Mouse (Mus musculus) liver, embryonic 11.5 days (tissue): ENCODE measurements at regions not wholly inside any gene's neighbourhood (a gene's known extent, or its start where the extent isn't known, plus 50 kb on each side); places are given as distances from the start of the nearest gene placed in this dataset.

Source experiments
- ATAC-seq: fragments of 200-750 bp; cut with Nextera tagmentation; replicated peaks from 2 replicates; pipeline ENCODE4 v1.8.0; 2017; ENCODE audit warnings: moderate number of reproducible peaks, mild to moderate bottlenecking, moderate TSS enrichment, moderate library complexity; ENCODE audit not compliant: low FRiP score
- DNase-seq: peaks from one replicate; pipeline ENCODE4 v3.0.0-alpha.2; 2017; ENCODE audit warnings: low spot score
- H3K27ac ChIP-seq: fragments of 300-500 bp; sonication (generic); 2 replicates; pipeline ENCODE4 v1.5.1; 2014; ENCODE audit warnings: mild to moderate bottlenecking, low read depth, low read length, control low read depth
- H3K27me3 ChIP-seq: fragments of 300-500 bp; sonication (generic); replicated peaks from 2 replicates; pipeline ENCODE4 v1.6.1; 2014; ENCODE audit warnings: low read length, mixed read lengths; ENCODE audit not compliant: control insufficient read depth, insufficient read depth
- H3K36me3 ChIP-seq: fragments of 300-500 bp; sonication (generic); 2 replicates; pipeline ENCODE4 v1.6.1; 2014; ENCODE audit warnings: mild to moderate bottlenecking, low read length, moderate library complexity, mixed read lengths; ENCODE audit not compliant: control insufficient read depth, insufficient read depth
- H3K4me1 ChIP-seq: fragments of 300-500 bp; sonication (generic); replicated peaks from 2 replicates; pipeline ENCODE4 v1.6.1; 2014; ENCODE audit warnings: low read length, mixed read lengths; ENCODE audit not compliant: control insufficient read depth, insufficient read depth
- H3K4me2 ChIP-seq: fragments of 300-500 bp; sonication (generic); 2 replicates; pipeline ENCODE4 v1.6.1; 2014; ENCODE audit warnings: mild to moderate bottlenecking, control low read depth, moderate library complexity
- H3K4me3 ChIP-seq: fragments of 300-500 bp; sonication (generic); 2 replicates; pipeline ENCODE4 v1.5.1; 2014; ENCODE audit warnings: low read depth, low read length, control low read depth
- H3K9ac ChIP-seq: fragments of 300-500 bp; sonication (generic); 2 replicates; pipeline ENCODE4 v1.6.1; 2014; ENCODE audit warnings: low read depth, low read length, control low read depth
- H3K9me3 ChIP-seq: fragments of 300-500 bp; sonication (generic); 2 replicates; pipeline ENCODE4 v1.6.1; 2016; ENCODE audit warnings: low read length, inconsistent platforms, mixed read lengths; ENCODE audit not compliant: control insufficient read depth
- WGBS: fragments of 180-500 bp; shearing (Covaris S2); extraction: QIAGEN DNeasy Blood & Tissue Kit; methylation state at CpG from one replicate; pipeline ENCODE4 v1.1.7; 2014; 5-methylcytosine and 5-hydroxymethylcytosine counted together

- 67% methylated on average over 12 of the region's 12 CpGs for WGBS
- ATAC-seq (no peak), DNase-seq (no peak)
- H3K4me2 ChIP-seq, result no peak overlapping the region
- H3K27me3 ChIP-seq, result no peaks in the 10 kb centered on the region
- H3K27ac ChIP-seq, result no peak overlapping the region
- no peaks in the 10 kb centered on the region for H3K4me1 ChIP-seq
- no peaks in the 10 kb centered on the region for H3K36me3 ChIP-seq
- H3K4me3 ChIP-seq, result no peak overlapping the region
- no peak overlapping the region for H3K9ac ChIP-seq
- H3K9me3 ChIP-seq, result no peaks in the 10 kb centered on the region
Measured at GRCm38 (mm10) chr4:4556126-4556525, 237.0 kb downstream of the Impad1 start.

DNA sequence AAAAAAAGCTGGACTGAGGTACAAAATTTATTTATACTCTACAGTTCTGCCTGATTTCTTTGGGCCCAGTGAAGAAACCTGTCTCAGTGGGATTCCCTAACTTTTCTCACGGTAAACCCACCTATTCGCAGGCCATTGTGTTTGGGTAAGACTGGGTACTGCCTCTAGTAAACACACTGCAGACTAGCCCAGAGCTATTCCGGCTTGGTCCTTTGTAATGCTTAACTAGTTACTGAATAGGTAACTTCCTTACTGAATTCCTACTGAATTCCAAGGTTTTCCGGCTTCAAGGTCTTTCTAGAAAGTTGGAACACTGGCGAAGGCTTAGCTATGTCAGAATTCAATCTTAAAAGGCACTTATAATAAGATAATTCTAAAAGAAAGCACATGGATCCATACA is 242.9 kb downstream of the Impad1 start:
- no peak for ATAC-seq

GRCm38 (mm10) chr4:4549893-4550292 is 243.3 kb downstream of the Impad1 start:
- ATAC-seq, result no peak
- H3K9ac ChIP-seq, result no peak overlapping the region
- DNase-seq, result no peak
- no peak overlapping the region for H3K27ac ChIP-seq
- H3K4me2 ChIP-seq, result no peak overlapping the region
- no peaks in the 10 kb centered on the region for H3K36me3 ChIP-seq
- no peak overlapping the region for H3K4me3 ChIP-seq
- no peaks in the 10 kb centered on the region for H3K9me3 ChIP-seq
- 73% methylated on average over 4 of the region's 4 CpGs for WGBS
- H3K27me3 ChIP-seq, result no peaks in the 10 kb centered on the region
- H3K4me1 ChIP-seq, result no peaks in the 10 kb centered on the region

More for the DNA sequence above, 242.9 kb downstream of the Impad1 start:
- Histone ChIP-seq H3K4me2 (no peak overlapping the region), H3K27ac (no peak overlapping the region), H3K27me3 (no peaks in the 10 kb centered on the region), H3K4me3 (no peak overlapping the region), H3K9me3 (no peaks in the 10 kb centered on the region), H3K4me1 (no peaks in the 10 kb centered on the region), H3K9ac (no peak overlapping the region), H3K36me3 (no peaks in the 10 kb centered on the region)
- no peak for DNase-seq
- WGBS, result 84% methylated on average over 5 of the region's 5 CpGs

GRCm38 (mm10) chr4:4537172-4537753 is 255.9 kb downstream of the Impad1 start:
- no peak overlapping the region for H3K27ac ChIP-seq
- DNase-seq (no peak), ATAC-seq (no peak)
- no peaks in the 10 kb centered on the region for H3K36me3 ChIP-seq
- no peaks in the 10 kb centered on the region for H3K9me3 ChIP-seq
- no peaks in the 10 kb centered on the region for H3K4me1 ChIP-seq
- H3K9ac ChIP-seq, result no peak overlapping the region
- no peak overlapping the region for H3K4me2 ChIP-seq
- no peak overlapping the region for H3K4me3 ChIP-seq
- no peaks in the 10 kb centered on the region for H3K27me3 ChIP-seq
- 74% methylated on average over 2 of the region's 2 CpGs for WGBS

DNA sequence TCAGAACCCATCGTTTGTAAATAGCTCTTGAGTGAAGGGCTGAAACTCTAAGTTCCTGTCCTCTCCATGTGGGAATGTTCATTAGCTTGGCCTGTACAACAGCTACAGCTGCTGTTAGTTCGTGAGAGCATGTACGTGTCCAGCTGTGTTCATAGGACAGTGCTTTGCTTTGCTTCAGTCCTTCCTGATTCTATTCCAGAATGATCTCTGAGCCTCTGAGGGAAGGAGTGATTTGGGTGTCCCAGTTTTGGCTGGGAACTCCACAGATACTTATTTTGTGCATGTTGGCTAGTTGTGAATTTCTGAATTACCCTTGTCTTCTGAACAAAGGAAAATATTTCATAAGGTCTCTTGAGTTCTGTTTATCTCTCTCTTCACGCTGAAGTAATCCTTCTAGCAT is 261.0 kb downstream of the Impad1 start:
- 64% methylated on average over 4 of the region's 4 CpGs for WGBS
- H3K9ac ChIP-seq, result no peak overlapping the region
- no peaks in the 10 kb centered on the region for H3K9me3 ChIP-seq
- no peak for ATAC-seq
- no peak overlapping the region for H3K4me3 ChIP-seq
- H3K27me3 ChIP-seq, result no peaks in the 10 kb centered on the region
- H3K27ac ChIP-seq, result no peak overlapping the region
- no peak for DNase-seq
- H3K4me1 ChIP-seq, result no peaks in the 10 kb centered on the region
- H3K4me2 ChIP-seq, result no peak overlapping the region
- no peaks in the 10 kb centered on the region for H3K36me3 ChIP-seq

DNA sequence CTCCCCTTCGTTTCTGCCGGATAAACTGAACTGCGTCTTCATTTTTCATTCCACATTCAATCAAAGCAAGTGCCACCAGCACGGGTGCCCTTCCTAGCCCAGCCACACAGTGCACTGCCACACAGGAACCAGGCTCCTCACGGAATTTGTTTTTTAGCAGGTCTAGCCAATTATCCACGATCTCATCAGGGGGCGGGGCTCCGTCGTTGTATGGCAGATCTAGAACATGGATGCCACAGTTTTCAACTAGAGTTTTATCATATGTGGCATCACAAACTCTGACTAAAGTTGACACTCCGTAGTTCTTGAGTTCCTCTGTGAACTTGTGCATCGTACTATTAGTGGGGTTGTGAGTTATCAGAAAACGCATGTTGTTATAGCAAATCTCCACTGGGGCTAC is 264.8 kb downstream of the Impad1 start:
- Histone ChIP-seq H3K27me3 (no peaks in the 10 kb centered on the region), H3K9me3 (no peaks in the 10 kb centered on the region), H3K36me3 (no peaks in the 10 kb centered on the region), H3K27ac (no peak overlapping the region), H3K4me1 (no peaks in the 10 kb centered on the region), H3K4me2 (no peak overlapping the region), H3K9ac (no peak overlapping the region), H3K4me3 (no peak overlapping the region)
- DNase-seq (no peak), ATAC-seq (no peak)
- 82% methylated on average over 12 of the region's 12 CpGs for WGBS

DNA sequence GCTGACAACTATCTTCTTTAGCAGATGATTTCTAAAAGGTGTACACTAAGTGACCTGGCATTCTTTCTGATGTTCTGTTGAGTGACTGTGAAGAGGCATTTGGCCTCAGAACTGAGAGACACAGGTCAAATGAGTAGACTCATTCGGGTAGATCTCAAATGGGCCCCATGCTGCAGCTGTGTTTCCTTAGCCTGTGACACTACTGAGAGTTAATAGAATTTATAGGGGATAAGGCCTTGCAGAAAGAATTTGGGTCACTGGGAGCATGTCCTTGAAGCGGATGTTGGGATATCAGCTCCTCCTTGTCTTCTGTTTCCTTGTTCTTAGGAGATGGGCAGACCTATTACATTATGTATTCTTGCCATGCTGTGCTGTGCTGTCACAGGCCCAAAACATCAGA is 271.4 kb downstream of the Impad1 start:
- no peak overlapping the region for H3K4me2 ChIP-seq
- H3K36me3 ChIP-seq, result no peaks in the 10 kb centered on the region
- no peak overlapping the region for H3K9ac ChIP-seq
- no peaks in the 10 kb centered on the region for H3K4me1 ChIP-seq
- DNase-seq (no peak), ATAC-seq (no peak)
- H3K4me3 ChIP-seq, result no peak overlapping the region
- no peaks in the 10 kb centered on the region for H3K9me3 ChIP-seq
- no peak overlapping the region for H3K27ac ChIP-seq
- 76% methylated on average over 2 of the region's 2 CpGs for WGBS
- H3K27me3 ChIP-seq, result no peaks in the 10 kb centered on the region

DNA sequence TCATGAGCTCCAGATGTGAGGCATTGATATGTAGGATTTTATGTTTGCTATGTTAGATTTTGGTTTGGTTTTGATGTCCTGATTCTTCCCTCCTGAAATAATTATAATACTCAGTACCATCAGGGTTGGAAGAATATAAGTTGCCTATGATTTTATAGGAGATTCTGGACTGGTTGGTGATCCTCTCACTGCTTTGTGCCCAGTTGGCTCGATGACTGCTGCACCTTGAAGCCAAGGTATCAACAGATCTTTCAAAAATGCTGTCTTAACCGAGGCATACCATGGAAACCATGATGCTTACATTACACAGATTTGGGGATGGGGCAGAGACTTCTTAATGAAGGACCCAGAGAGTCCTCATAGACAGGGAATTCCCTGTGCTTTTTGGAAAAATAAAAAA is 274.4 kb downstream of the Impad1 start:
- Histone ChIP-seq H3K27me3 (no peaks in the 10 kb centered on the region), H3K36me3 (no peaks in the 10 kb centered on the region), H3K27ac (no peak overlapping the region), H3K4me1 (no peaks in the 10 kb centered on the region), H3K9ac (no peak overlapping the region), H3K4me3 (no peak overlapping the region), H3K9me3 (no peaks in the 10 kb centered on the region), H3K4me2 (no peak overlapping the region)
- DNase-seq (no peak), ATAC-seq (no peak)
- WGBS, result 63% methylated on average over 2 of the region's 2 CpGs

- Histone ChIP-seq H3K4me3 (no peak overlapping the region), H3K27me3 (no peaks in the 10 kb centered on the region), H3K4me1 (no peaks in the 10 kb centered on the region), H3K9ac (no peak overlapping the region), H3K4me2 (no peak overlapping the region), H3K27ac (no peak overlapping the region), H3K36me3 (no peaks in the 10 kb centered on the region), H3K9me3 (no peaks in the 10 kb centered on the region)
- ATAC-seq (no peak), DNase-seq (no peak)
Measured at GRCm38 (mm10) chr4:4513351-4513750, 279.8 kb downstream of the Impad1 start.
